Mouse (Mus musculus) limb, embryonic 15.5 days (tissue): Measurements from ENCODE around the gene Def6. TPM values are rescaled to one million over a fixed set of nuclear protein-coding genes. Genes with fewer than 3 reads are reported as not detected.

Experiments
- polyA plus RNA-seq: library from polyadenylated mRNA; unstranded; fragments of >200 nt; fragmentation: Nextera tagmentation; extraction: Ambion mirVana; gene quantifications from 2 replicates; pipeline ENCODE4 v1.2.1, GENCODE M21; 2015

Gene Def6
- polyA plus RNA-seq, 1 experiment from 2014 or later = 19.2 TPM

Other genes with a start within 250 kb of the Def6 start
- gene Tcp11, start 127.1 kb upstream of the Def6 start, polyA plus RNA-seq = 1.5 TPM in 2 replicates
- gene Scube3, start 65.6 kb upstream of the Def6 start, polyA plus RNA-seq = 4.2 and 6.9 TPM in 2 replicates
- 30.9 and 33.6 TPM in 2 replicates for gene Zfp523, start 30.6 kb upstream of the Def6 start, polyA plus RNA-seq
- gene Ppard, start 24.9 kb downstream of the Def6 start, polyA plus RNA-seq = 3.4 and 3.6 TPM in 2 replicates
- 30.6 and 33.9 TPM in 2 replicates for gene Fance, start 105.7 kb downstream of the Def6 start, polyA plus RNA-seq
- gene Rpl10a, start 120.7 kb downstream of the Def6 start, polyA plus RNA-seq = 509 and 665 TPM in 2 replicates
- gene Tead3, start 143.0 kb downstream of the Def6 start, polyA plus RNA-seq = 15.5 and 16.2 TPM in 2 replicates
- 5.4 and 6.2 TPM in 2 replicates for gene Tulp1, start 157.4 kb downstream of the Def6 start, polyA plus RNA-seq